Mouse (Mus musculus): ENCODE results near the gene Slc30a5.
"Not testable (repeated sequence)": the region's sequence is repeated elsewhere in the genome, so short reads cannot be mapped to it uniquely, and the experiment has no call there.

DNA sequence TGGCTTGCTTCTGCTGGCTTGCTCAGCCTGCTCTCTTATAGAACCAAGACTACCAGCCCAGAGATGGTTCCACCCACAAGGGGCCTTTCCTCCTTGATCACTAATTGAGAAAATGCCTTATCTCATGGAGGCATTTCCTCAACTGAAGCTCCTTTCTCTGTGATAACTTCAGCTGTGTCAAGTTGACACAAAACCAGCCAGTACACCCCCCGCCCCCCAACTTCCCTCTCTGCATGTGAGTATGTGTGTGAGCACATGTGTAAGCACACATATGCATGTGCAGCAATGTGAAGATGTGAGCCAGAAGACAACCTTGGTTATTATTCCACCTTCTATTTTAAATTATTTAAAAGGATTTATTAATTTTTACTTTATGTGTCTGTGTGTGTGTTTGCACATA, 30.7 kb upstream of the Slc30a5 start:
- not testable (repeated sequence) for TF ChIP-seq POLR2A (IDR thresholded peaks at IDR 0.05; ENCODE audit: low read depth, low read length); CTCF (IDR thresholded peaks at IDR 0.05; ENCODE audit: borderline replicate concordance, insufficient read depth, low read length)
